Mouse (Mus musculus): ENCODE data around the gene Gm17467. TPM values are rescaled to one million over a fixed set of nuclear protein-coding genes. Genes with fewer than 3 reads are reported as not detected.
"Not testable (repeated sequence)": the region's sequence is repeated elsewhere in the genome, so short reads cannot be mapped to it uniquely, and the experiment has no call there.

Gene Gm17467
- not detected in 2 replicates for polyA plus RNA-seq (2015; fragmentation: Nextera tagmentation; extraction: Ambion mirVana)

DNA sequence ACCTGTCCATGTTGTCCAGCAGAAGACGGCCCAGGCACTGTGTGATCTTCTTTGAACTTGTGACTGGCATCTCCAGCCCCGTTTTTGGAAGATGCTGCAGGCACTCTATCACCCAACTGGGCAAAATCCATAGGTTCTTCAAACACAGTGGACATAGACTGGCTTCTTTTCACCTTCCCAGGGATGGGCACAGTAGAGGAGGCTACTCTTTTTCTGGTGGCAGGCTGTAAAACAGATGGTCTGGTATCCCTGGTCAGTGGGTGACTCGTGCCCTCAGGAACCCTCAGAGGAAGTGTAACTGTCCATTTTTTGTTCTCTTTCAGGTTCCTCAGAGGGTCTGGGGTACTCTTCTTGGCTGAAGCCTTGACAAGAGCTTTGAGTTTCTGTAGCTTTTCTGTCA, at the start of gene Gm17467:
TSS of gene Gm17467 (minus strand) at position 101 of the 400 bp plus-strand sequence.
- not testable (repeated sequence) for ATAC-seq (replicated peaks; ENCODE audit: low FRiP score, low read depth)

More for the DNA sequence above, at the start of gene Gm17467:
- H3K27me3 ChIP-seq (ENCODE audit: insufficient read depth, low read length); DNase-seq (ENCODE audit: low spot score); H3K36me3 ChIP-seq (ENCODE audit: insufficient read depth, low read length); H3K4me3 ChIP-seq (replicated peaks; ENCODE audit: low read depth, low read length); H3K4me1 ChIP-seq (replicated peaks; ENCODE audit: insufficient read depth, low read length); H3K9ac ChIP-seq (ENCODE audit: low read depth, low read length); H3K9me3 ChIP-seq (replicated peaks; ENCODE audit: low read length); H3K4me2 ChIP-seq (ENCODE audit: low read length); H3K27ac ChIP-seq: not testable (repeated sequence)
- WGBS = no CpG with 5 or more reads among the region's 3 CpGs

Other genes starting within 250 kb of the Gm17467 start
- 0.30 TPM in 1 of 2 replicates, not detected in the other for gene Cldn34c2, start 123.1 kb downstream of the Gm17467 start, polyA plus RNA-seq (2015; fragmentation: Nextera tagmentation; extraction: Ambion mirVana)
- not detected in 2 replicates for gene Cldn34c3, start 88.9 kb upstream of the Gm17467 start, polyA plus RNA-seq (2015; fragmentation: Nextera tagmentation; extraction: Ambion mirVana)

Measured in kidney, postnatal 0 days (tissue).